Mouse (Mus musculus) testis, adult 2 months (tissue): ENCODE measurements around the gene Plekhg1. TPM values are rescaled to one million over a fixed set of nuclear protein-coding genes. Genes with fewer than 3 reads are reported as not detected.

ENCODE experiments used
- H3K27ac ChIP-seq: fragments of 200-500 bp; 2 replicates; pipeline ENCODE4 v1.5.1; 2012; ENCODE audit warnings: low read depth, low read length; ENCODE audit not compliant: control insufficient read depth, insufficient read depth
- H3K27me3 ChIP-seq: fragments of 200-500 bp; 2 replicates; pipeline ENCODE4 v1.6.1; 2012; ENCODE audit warnings: mild to moderate bottlenecking, low read length, moderate library complexity; ENCODE audit not compliant: control insufficient read depth, insufficient read depth
- H3K36me3 ChIP-seq: fragments of 200-500 bp; 2 replicates; pipeline ENCODE4 v1.6.1; 2012; ENCODE audit warnings: mild to moderate bottlenecking, low read length; ENCODE audit not compliant: control insufficient read depth, insufficient read depth
- H3K4me1 ChIP-seq: fragments of 200-500 bp; 2 replicates; pipeline ENCODE4 v1.6.1; 2012; ENCODE audit warnings: low read length; ENCODE audit not compliant: control insufficient read depth, insufficient read depth
- H3K4me3 ChIP-seq: fragments of 200-500 bp; 2 replicates; pipeline ENCODE4 v1.5.1; 2012; ENCODE audit warnings: low read depth, mild to moderate bottlenecking, low read length, moderate library complexity, mixed read lengths; ENCODE audit not compliant: control insufficient read depth
- CTCF ChIP-seq: fragments of 200-500 bp; IDR thresholded peaks from 2 replicates; pipeline ENCODE4 v1.5.1; 2012; ENCODE audit warnings: low read depth, mild to moderate bottlenecking, inconsistent platforms, low read length, moderate library complexity; ENCODE audit not compliant: control insufficient read depth, insufficient read depth, insufficient replicate concordance
- POLR2A ChIP-seq: fragments of 200-500 bp; IDR thresholded peaks from 2 replicates; pipeline ENCODE4 v1.6.1; 2012; ENCODE audit warnings: low read depth, mild to moderate bottlenecking, inconsistent platforms, low read length, moderate library complexity; ENCODE audit not compliant: control insufficient read depth
- polyA plus RNA-seq: library from polyadenylated mRNA; depleted of rRNA; stranded (reverse); fragments of >200 nt; gene quantifications from 2 replicates; pipeline ENCODE4 v1.2.3, GENCODE M21; 2012; rRNA removed

The Plekhg1 gene
- polyA plus RNA-seq, 1 experiment = 4.8 TPM

- Histone ChIP-seq H3K4me1 (no peaks in the 10 kb centered on the region), H3K4me3 (no peak overlapping the region), H3K27me3 (no peaks in the 10 kb centered on the region), H3K36me3 (no peaks in the 10 kb centered on the region), H3K27ac (no peak overlapping the region)
- TF ChIP-seq CTCF (no peak), POLR2A (no peak)
Observed at GRCm38 (mm10) chr10:4005191-4005590, 265.0 kb downstream of the Plekhg1 start.

DNA sequence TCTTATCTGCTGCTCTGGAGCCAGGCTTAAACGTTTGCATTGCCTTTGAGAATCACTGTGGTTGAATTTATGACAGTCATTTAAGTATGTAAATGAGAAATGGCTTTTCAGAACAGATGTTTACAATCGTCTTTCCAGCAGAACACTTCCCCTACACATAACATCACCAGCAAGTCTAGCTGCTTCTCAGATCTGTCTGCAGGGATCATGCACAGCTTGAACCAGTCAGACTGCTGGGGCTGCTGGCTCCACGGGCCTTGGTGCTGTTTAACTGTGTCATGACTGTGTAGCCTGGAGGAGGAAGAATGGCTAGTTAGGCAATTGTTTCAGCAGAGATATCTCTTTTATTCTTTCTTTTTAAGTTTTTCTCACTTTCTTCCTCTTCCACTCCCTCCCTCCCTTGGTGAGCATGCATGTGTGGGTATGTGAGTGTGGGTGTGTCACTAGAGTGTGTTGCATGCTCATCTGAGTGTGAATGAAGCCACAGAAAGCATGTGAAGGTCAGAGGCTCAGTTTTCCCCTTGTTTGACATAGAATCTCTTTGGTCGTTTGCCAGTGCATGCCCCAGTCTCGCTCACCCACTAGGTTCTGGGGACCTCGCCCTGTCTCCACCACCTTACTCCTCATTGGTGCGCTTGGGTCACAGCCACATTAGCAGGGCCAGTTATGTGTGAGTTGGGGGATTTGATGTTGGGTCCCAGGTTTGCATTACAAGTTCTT lies 266.3 kb downstream of the Plekhg1 start:
- Histone ChIP-seq H3K4me3 (no peak overlapping the region), H3K4me1 (no peaks in the 10 kb centered on the region), H3K27ac (no peak overlapping the region), H3K36me3 (no peaks in the 10 kb centered on the region), H3K27me3 (no peaks in the 10 kb centered on the region)
- TF ChIP-seq POLR2A (no peak), CTCF (no peak)

Other genes with a start within 250 kb of the Plekhg1 start
- not detected in 2 replicates for gene Iyd, start 200.1 kb upstream of the Plekhg1 start, polyA plus RNA-seq
- 1.6 and 1.9 TPM in 2 replicates for gene Mthfd1l, start 232.8 kb downstream of the Plekhg1 start, polyA plus RNA-seq